Mouse (Mus musculus): ENCODE measurements at regions not wholly inside any gene's neighbourhood (a gene's known extent, or its start where the extent isn't known, plus 50 kb on each side); places are given as distances from the start of the nearest gene placed in this dataset.
A peak's percentile ranks its signal among the peaks of the same experiment; 100 is the strongest.

GRCm38 (mm10) chr9:120733681-120734465, 162.6 kb downstream of the Rpl14 start:
- TF ChIP-seq USF1 (IDR thresholded peaks at IDR 0.05; ENCODE audit: low read depth), result no peak
- TF ChIP-seq TCF12 (IDR thresholded peaks at IDR 0.05; ENCODE audit: insufficient read depth, poor library complexity, severe bottlenecking), result peak; percentile 72
- no peak for TF ChIP-seq E2F4 (IDR thresholded peaks at IDR 0.05; ENCODE audit: insufficient read depth)
- no peak for TF ChIP-seq POLR2A (IDR thresholded peaks at IDR 0.05; ENCODE audit: insufficient read length, low read depth)
- peak; percentile 79 to 91 (median 81) for TF ChIP-seq MYOG (IDR thresholded peaks at IDR 0.05; ENCODE audit: control insufficient read depth in 1 of 3, insufficient read depth in 1 of 3, insufficient read length in 2 of 3, low read depth in 2 of 3)
- no peak for TF ChIP-seq POLR2AphosphoS2 (IDR thresholded peaks at IDR 0.05; ENCODE audit: insufficient read length, low read depth)
- TF ChIP-seq CEBPB (IDR thresholded peaks at IDR 0.05; ENCODE audit: insufficient read depth, poor library complexity, severe bottlenecking), result no peak
